Mouse (Mus musculus) spleen, adult 2 months (tissue): ENCODE results near the gene Ankrd23. TPM values are rescaled to one million over a fixed set of nuclear protein-coding genes. Genes with fewer than 3 reads are reported as not detected.

Experiments
- DNase-seq, 2 experiments: peaks; one replicate each; pipeline versions ENCODE4 v3.0.0 to v3.0.0-alpha.2; 2012 to 2021; ENCODE audit warnings: low spot score in 2 of 2, low read depth in 1 of 2
- H3K27ac ChIP-seq: fragments of 200-500 bp; 2 replicates; pipeline ENCODE4 v1.5.1; 2012; ENCODE audit warnings: low read length, inconsistent platforms; ENCODE audit not compliant: insufficient read depth
- H3K27me3 ChIP-seq: fragments of 200-500 bp; 2 replicates; pipeline ENCODE4 v1.6.1; 2012; ENCODE audit warnings: mild to moderate bottlenecking, moderate library complexity, low read length, inconsistent platforms; ENCODE audit not compliant: control insufficient read depth, insufficient read depth
- H3K36me3 ChIP-seq: fragments of 200-500 bp; 2 replicates; pipeline ENCODE4 v1.6.1; 2012; ENCODE audit warnings: mild to moderate bottlenecking, low read length, inconsistent platforms; ENCODE audit not compliant: control insufficient read depth, insufficient read depth
- H3K4me1 ChIP-seq: fragments of 200-500 bp; 2 replicates; pipeline ENCODE4 v1.6.1; 2011; ENCODE audit warnings: inconsistent platforms; ENCODE audit not compliant: control insufficient read depth, insufficient read depth, insufficient read length
- H3K4me3 ChIP-seq: fragments of 200-500 bp; 2 replicates; pipeline ENCODE4 v1.5.1; 2011; ENCODE audit warnings: mild to moderate bottlenecking, inconsistent platforms; ENCODE audit not compliant: insufficient read depth, insufficient read length; ENCODE audit errors: extremely low read depth
- CTCF ChIP-seq: fragments of 200-500 bp; IDR thresholded peaks from 2 replicates; pipeline ENCODE4 v1.5.1; 2011; ENCODE audit warnings: mild to moderate bottlenecking, inconsistent platforms; ENCODE audit not compliant: insufficient read depth, insufficient read length, insufficient replicate concordance; ENCODE audit errors: extremely low read depth
- POLR2A ChIP-seq: fragments of 200-500 bp; IDR thresholded peaks from 2 replicates; pipeline ENCODE4 v1.6.1; 2011; ENCODE audit warnings: low read depth, low read length, inconsistent platforms
- WGBS: fragments of 180-500 bp; shearing (Covaris S2); methylation state at CpG from one replicate; pipeline ENCODE4 v1.1.7; 2018; 5-methylcytosine and 5-hydroxymethylcytosine counted together
- polyA plus RNA-seq: library from polyadenylated mRNA; depleted of rRNA; stranded (reverse); fragments of >200 nt; gene quantifications from 2 replicates; pipeline ENCODE4 v1.2.3, GENCODE M21; 2012

Ankrd23 gene
- polyA plus RNA-seq, 1 experiment: 16.6 TPM

- Histone ChIP-seq H3K27ac (no peak overlapping the region), H3K27me3 (no peaks in the 10 kb centered on the region), H3K36me3 (peaks cover 45% of the 10 kb centered on the region), H3K4me3 (no peak overlapping the region), H3K4me1 (no peaks in the 10 kb centered on the region)
- DNase-seq: no peak
- WGBS: 90% methylated on average over 9 of the region's 9 CpGs
- no peak for TF ChIP-seq CTCF
- TF ChIP-seq POLR2A: no peak
Observed at GRCm38 (mm10) chr1:36523332-36524013, 13.2 kb downstream of the Ankrd23 start.

DNA sequence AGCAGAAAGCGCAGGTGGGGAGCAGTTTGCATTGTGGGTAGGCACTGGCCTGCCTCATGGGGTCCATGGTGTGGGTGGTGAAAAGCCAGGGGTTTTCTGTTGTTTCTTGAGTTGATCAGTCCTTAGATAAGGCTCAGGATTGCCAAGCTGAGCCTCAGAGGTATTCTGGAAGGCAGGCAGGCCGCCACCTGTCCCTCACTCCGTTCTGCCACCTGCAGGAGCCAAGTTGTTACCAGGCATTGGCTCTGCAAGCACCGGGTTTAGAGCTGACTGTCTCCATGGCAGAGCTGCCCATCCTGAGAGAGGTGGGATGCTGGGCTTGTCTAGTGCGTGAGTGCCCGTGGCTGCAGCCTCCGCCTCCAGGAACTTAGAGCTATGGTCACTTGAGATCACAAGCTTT, 14.5 kb downstream of the Ankrd23 start:
- no peak overlapping the region for H3K27ac ChIP-seq
- peaks cover 45% of the 10 kb centered on the region for H3K36me3 ChIP-seq
- H3K27me3 ChIP-seq: no peaks in the 10 kb centered on the region
- no peaks in the 10 kb centered on the region for H3K4me1 ChIP-seq
- H3K4me3 ChIP-seq: no peak overlapping the region
- 96% methylated on average over 7 of the region's 7 CpGs for WGBS
- TF ChIP-seq CTCF (no peak), POLR2A (no peak)
- no peak for DNase-seq

DNA sequence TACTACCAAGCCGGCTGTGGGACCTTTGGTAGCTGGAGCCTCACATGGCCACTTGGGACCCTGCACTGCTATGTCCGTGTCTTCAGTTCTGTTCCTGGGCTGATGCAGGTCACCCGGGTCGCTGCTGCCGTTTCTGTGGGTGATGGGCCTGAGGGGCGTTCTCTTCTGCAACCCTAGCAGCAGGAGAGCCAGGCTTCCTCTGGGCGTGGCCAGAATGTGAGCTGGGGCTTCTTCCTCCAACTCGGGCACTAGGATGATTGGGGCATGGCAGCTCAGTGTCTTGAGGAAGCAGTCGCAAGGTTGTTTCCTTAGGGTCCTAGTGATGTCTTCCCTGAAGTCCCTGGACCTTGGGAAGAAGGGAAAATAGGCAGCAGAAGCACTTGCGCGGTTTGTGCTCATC, 17.1 kb downstream of the Ankrd23 start:
- H3K27ac ChIP-seq: no peak overlapping the region
- H3K4me1 ChIP-seq: no peaks in the 10 kb centered on the region
- WGBS: 83% methylated on average over 11 of the region's 11 CpGs
- no peak for DNase-seq
- peaks cover 35% of the 10 kb centered on the region for H3K36me3 ChIP-seq
- H3K27me3 ChIP-seq: no peaks in the 10 kb centered on the region
- no peak for TF ChIP-seq POLR2A
- H3K4me3 ChIP-seq: no peak overlapping the region

DNA sequence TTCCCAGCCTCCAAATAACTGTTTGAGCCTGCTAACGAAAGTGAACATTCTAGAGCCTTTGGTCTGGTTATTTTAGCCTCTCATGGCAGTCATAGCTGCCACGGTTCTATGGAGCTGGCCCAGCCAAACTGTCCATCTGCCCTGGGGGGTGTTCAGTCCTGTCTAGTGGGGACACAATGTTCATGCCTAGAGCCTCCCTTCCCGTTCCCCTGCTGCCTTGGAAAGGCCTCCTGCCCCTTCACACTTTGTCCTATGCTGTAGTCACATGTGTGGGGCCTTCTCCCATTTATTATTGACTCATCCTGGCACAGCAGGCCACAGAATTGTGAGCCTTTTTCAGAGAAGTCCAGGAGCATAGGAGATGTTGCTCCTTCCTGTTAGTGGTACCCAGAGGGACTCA, 18.4 kb downstream of the Ankrd23 start:
- WGBS: 93% methylated on average over 3 of the region's 3 CpGs
- H3K36me3 ChIP-seq: peaks cover 30% of the 10 kb centered on the region
- TF ChIP-seq CTCF: no peak
- TF ChIP-seq POLR2A: no peak

DNA sequence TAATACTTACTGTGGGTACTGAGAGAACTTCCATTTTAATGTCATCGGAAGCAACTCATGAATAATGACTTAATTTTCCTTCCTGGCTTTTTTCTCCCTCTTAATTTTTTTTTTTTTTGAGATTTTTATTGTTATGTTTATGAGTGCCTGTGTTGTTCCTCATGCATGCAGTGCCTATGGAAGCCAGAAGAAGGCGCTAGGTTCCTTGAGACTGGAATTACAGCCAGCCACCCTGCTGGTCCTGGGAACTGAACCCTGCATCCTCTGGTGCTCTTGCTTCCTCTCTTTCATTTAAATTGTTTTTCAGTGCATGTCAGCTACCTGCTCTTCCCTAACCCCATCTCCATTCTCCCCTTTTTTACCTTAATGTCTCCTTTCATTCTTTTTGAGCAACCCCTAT, 23.0 kb downstream of the Ankrd23 start:
- Histone ChIP-seq H3K27ac (no peak overlapping the region), H3K4me3 (no peak overlapping the region), H3K27me3 (no peaks in the 10 kb centered on the region), H3K4me1 (peaks cover 6% of the 10 kb centered on the region), H3K36me3 (peaks cover 1% of the 10 kb centered on the region; the same call in 1 of the 2 replicates)
- no peak for DNase-seq
- no peak for TF ChIP-seq CTCF
- no peak for TF ChIP-seq POLR2A
- WGBS: 91% methylated on average over 2 of the region's 2 CpGs

More for the DNA sequence above, 18.4 kb downstream of the Ankrd23 start:
- no peak for DNase-seq
- Histone ChIP-seq H3K27ac (no peak overlapping the region), H3K4me3 (no peak overlapping the region), H3K27me3 (no peaks in the 10 kb centered on the region), H3K4me1 (no peaks in the 10 kb centered on the region)

DNA sequence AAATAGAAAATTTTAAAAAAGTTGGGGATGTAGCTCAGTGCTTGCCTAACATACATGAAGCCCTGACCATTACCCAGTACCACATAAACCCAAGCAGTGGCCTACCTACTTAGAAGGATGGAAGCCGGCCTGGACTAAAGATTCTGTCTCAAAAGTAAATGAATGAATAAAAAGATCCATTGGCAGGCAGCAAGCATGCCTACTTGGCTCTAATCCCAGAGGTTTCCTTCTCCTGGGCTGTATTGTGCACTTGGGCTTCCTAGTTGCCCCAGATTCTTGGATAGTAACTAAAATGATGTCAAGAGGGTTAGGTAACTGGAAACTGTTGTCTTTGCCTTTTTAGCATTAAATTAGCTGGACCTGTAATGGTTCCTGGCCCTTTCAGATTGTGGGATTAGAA, 23.4 kb downstream of the Ankrd23 start:
- DNase-seq: no peak

GRCm38 (mm10) chr1:36512966-36513280, 23.8 kb downstream of the Ankrd23 start:
- Histone ChIP-seq H3K4me1 (peaks cover 6% of the 10 kb centered on the region), H3K27me3 (no peaks in the 10 kb centered on the region), H3K36me3 (no peaks in the 10 kb centered on the region), H3K27ac (no peak overlapping the region), H3K4me3 (peak overlapping the region; percentile 89)
- TF ChIP-seq CTCF (no peak), POLR2A (no peak)
- WGBS: 7% methylated on average over 16 of the region's 16 CpGs
- DNase-seq: no peak

More for the DNA sequence above, 23.4 kb downstream of the Ankrd23 start:
- Histone ChIP-seq H3K36me3 (no peaks in the 10 kb centered on the region), H3K27me3 (no peaks in the 10 kb centered on the region), H3K27ac (no peak overlapping the region), H3K4me3 (0 out of 2 replicates have a peak overlapping the region, but pooled peaks have one; percentile 89), H3K4me1 (peaks cover 6% of the 10 kb centered on the region)
- TF ChIP-seq CTCF: no peak
- no peak for TF ChIP-seq POLR2A
- WGBS: 45% methylated on average over 1 of the region's 1 CpGs
